Mouse (Mus musculus): ENCODE results near the gene Dhdds.

Gene Dhdds

DNA sequence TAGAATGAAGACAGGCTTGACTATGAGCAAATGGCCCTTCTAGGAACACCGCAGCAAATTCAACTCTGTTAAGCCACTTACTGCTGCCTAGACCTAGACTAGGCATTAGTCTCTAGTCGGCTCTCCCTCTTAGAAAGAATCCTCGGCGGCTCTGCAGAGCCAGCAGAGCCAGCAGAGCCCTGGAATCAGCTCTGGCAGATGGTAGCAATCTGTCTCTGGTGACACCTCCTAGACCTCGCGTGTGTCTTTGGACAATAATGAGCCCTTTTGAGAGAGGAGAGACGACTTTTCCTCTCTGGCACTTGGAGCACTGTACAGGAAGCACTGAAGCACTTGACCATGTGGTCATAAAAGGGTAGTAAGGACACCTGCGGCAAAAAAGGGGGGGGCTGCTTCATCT lies 29.0 kb downstream of the Dhdds start:
- ChIA-PET POLR2A (interaction anchor here in 3 of 4 experiments (0.7 to 2.9 kb wide), 10 partner anchors 8 to 302 kb away, joined by 3 to 24 read pairs (median 4); partner anchors contain the start of gene Dhdds (in 1 of the 3)), CTCF (no interaction called here)

DNA sequence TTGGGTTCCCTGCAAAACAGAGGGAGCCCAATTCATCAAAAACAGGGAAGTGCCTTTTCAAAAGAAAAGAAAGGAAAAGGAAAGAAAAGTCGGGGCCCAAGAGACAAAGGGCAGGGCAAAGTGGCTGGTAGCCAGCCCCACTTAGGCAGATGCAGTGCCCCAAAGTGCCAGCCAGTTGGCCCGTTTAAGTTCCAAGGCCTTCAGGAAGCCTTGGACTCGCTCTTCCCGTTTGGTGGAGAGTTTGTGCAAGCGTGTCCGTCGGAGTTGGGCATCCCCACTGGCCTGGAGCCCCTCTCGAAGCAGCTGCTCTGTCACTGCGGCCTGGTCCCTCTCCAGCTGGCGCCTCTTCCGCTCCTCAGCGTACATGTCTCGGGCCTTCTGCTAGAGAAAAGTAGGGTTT lies 29.8 kb downstream of the Dhdds start:
- ChIA-PET CTCF (interaction anchor here in 1 of 4 experiments (0.5 kb wide), 1 partner anchor 68 kb away, joined by 5 read pairs; no protein-coding TSS in a partner anchor), POLR2A (interaction anchor here in 3 of 4 experiments (0.6 to 10.9 kb wide), 6 partner anchors 10 to 70 kb away, joined by 3 to 124 read pairs (median 5); partner anchors contain the start of gene Dhdds (in 1 of the 3))

DNA sequence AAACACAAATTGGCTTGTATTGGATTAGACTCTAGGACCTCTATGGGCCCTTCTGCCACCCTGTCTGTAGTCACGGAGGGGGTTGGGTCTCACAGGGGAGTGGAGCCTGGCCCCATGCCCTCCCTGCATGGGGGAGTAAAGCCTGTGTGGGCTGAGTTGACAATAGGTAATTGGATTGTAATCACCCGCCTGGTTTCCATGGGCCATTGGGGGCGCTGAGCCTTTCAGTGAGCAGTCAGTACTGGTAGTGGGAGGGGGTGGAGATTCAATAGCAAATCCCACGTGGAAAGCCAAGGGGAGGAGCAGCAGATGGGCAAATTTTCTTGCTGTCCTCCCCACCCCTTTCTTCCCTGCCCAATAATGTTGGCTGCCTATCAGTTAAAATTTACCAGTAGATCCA lies 30.5 kb downstream of the Dhdds start:
- CTCF ChIA-PET = no interaction called here
- POLR2A ChIA-PET = interaction anchor here in 2 of 4 experiments (1.0 to 10.9 kb wide), 8 partner anchors 9 to 148 kb away, joined by 4 to 124 read pairs (median 31); no protein-coding TSS in a partner anchor

DNA sequence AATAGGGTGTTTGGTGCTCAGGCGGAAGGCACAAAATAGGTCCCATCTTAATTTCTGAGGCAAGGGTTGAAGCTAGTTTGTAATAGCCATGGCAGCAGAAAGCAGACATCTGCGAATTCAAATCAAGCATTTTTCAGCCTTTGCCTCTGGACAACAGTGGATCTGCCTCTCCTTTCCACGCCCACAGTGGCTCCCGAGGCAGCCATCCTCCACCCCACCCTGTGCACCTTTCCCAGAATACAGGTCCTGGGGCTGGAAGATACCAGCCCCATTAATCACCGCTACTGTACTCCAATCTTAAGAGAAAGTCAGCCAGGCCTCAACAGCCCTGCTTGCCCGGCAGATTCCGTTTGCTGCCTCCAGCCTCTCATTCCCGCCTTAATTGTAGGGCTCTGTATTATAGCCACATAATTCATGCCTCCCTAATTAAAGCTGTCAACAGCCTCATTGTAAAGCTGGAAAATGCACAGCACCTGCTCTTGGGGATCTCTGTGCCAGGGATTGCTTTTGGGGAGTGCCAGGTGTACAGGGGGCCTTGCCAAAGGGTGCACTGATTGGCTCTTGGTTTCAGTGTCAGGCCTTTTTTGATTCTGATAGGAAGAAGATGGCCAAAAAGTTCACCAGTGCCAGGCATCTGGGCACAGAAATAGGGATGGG lies 31.5 kb downstream of the Dhdds start:
- ChIA-PET POLR2A (interaction anchor here in 3 of 4 experiments (0.6 to 12.7 kb wide), 36 partner anchors 8 to 218 kb away, joined by 3 to 222 read pairs (median 5); partner anchors contain the start of genes Cep85 (in 1 of the 3) and Sh3bgrl3 (in 1 of the 3)), CTCF (interaction anchor here in 2 of 4 experiments (0.5 to 0.6 kb wide), 2 partner anchors 159 to 479 kb away, joined by 3 to 4 read pairs; partner anchors contain the start of gene Sh3bgrl3 (in 1 of the 2))

DNA sequence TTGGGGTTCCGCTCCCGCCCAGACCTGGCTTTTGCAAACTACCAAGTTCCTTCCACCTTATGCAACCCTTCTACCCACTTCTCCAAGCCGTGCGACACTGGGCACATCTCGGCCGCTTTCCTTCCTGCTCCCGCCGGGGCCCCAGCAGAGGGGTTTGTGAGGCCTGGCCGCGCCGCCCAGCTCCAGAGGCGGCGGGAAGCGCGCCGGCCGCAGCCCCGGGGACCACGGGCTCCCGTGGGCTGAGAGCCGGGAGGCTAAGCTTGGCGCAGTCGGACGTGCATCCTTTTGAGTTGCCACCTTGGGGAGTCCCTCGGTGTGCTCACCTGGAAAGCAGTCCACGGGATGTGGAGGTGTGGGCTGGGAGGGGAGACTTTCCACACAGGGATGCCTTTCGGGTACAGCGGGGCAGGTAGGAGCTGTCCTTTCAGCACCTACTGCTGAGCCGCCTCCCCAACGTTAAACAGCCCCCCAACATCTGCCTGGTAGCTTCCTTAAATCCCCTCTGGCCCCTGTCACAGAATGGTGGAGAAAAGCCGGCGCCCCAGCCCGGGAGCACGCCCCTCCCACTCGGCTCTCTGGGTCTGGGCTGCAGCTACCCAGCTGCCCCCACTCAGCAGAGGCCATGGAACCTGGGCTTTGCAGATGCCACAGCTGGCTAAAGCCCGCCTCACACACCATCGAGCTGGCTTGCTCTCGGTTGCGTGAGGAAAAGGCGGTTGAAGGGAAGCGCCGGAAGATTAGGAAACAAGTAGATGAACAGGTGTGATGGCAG lies 32.4 kb downstream of the Dhdds start, which contains the start of gene Hmgn2:
TSS of gene Hmgn2 (minus strand) at position 501 of the 772 bp plus-strand sequence.
- ChIA-PET POLR2A (interaction anchor here (0.6 to 12.7 kb wide), 57 partner anchors 7 to 378 kb away, joined by 3 to 222 read pairs (median 4); partner anchors contain the start of genes Cep85 (in 2 of the 4), Dhdds (in 1 of the 4), Pigv (in 1 of the 4) and Sh3bgrl3 (in 1 of the 4)), CTCF (interaction anchor here in 3 of 4 experiments (0.5 to 1.1 kb wide), 4 partner anchors 44 to 479 kb away, joined by 3 to 5 read pairs (median 3); no protein-coding TSS in a partner anchor)

DNA sequence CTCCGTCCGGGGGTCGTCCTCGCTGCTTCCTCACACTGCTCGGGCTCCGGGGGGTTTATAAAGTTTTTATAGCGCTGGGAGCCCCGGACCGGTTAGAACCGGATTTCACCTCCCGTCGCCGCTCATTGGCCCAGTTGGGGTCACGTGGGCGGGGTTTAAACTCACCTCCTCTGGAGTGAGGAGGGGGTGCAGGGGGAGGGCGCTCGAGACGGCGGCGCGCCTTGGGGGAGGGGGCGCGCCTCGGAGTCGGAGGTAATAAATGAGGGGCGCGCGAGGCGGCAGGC lies 32.9 kb downstream of the Dhdds start:
- POLR2A ChIA-PET = interaction anchor here (0.5 to 12.7 kb wide), 51 partner anchors 9 to 897 kb away, joined by 3 to 222 read pairs (median 5); partner anchors contain the start of genes Cep85 (in 2 of the 4), Dhdds (in 1 of the 4), Pigv (in 1 of the 4) and Rhd (in 1 of the 4)

DNA sequence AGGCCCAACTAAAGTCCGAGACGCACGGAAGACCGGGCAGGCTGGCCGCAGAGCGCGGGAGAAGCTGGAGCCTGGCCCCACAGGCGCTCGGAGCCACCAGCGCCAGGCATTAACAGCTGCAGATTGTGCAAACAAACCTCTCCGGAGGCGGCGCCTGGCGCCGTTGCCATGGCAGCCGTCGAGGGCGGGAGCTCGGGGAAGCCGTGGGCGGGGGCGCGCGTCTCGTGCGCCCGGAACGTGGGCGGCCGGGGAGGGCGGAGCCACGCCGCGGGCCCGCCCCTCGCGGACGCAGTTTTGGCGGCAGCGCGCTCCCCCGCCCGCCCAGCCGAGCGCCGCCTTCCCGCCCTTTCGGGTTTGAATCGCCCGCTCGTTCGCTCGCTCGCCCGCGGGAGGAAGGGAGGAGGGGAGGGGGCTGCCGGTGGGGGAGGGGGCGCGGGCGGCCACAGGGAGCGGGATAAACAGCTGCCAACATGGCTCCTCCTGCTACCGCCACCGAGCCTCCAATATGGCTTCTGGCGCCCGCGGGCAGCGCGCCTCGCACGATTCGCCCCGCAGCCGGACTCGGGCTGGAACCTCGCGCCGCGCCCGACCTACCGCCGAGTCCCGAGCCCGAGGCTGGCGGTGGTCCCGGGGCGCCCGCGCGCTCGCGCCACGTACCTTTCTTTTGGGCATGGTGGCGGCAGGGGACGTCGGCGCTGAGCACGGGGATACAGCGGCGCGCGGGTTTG lies 33.4 kb downstream of the Dhdds start:
- CTCF ChIA-PET = interaction anchor here (0.5 to 1.8 kb wide), 8 partner anchors 34 to 68 kb away, joined by 3 to 7 read pairs (median 4); no protein-coding TSS in a partner anchor
- POLR2A ChIA-PET = interaction anchor here (0.5 to 12.7 kb wide), 82 partner anchors 8 to 1743 kb away, joined by 3 to 222 read pairs (median 4); partner anchors contain the start of genes Cep85 (in 2 of the 4), Sh3bgrl3 (in 2 of the 4), Crybg2 (in 1 of the 4) and Gpatch3 (in 1 of the 4)

More for the DNA sequence above, 32.9 kb downstream of the Dhdds start:
- CTCF ChIA-PET = interaction anchor here in 3 of 4 experiments (0.8 to 1.3 kb wide), 4 partner anchors 57 to 75 kb away, joined by 3 to 5 read pairs (median 3); no protein-coding TSS in a partner anchor

DNA sequence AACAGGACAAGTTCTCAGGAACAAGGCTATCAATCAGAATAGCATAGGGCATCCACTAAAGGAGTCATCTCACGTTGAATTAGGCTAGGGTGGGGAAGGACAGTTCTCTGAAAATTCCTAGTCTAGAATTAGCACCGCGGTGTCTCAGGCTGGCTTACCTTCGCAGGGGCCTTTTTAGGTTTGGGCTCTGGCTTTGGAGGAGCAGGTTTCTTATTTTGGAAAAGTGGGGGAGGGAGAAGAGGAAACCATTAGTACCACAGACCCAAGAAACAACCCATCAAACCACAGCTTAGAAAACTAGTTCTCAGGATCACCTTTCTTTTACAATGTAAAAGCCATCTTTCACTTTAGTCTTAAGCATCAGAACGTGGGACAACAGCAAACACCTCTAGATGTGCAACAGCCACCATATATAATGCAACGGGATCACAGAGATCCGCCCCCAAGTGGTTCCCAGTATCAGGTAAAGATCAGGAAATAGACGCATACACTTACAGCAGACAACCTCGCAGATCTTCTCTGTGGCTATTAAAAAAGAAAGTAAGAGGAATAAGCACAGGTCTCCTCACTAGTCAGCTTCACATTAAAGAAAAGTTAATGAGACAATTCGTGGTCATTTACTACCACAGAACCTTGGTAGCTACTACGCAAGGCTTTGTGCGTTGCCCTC lies 34.3 kb downstream of the Dhdds start:
- CTCF ChIA-PET = interaction anchor here in 3 of 4 experiments (0.6 to 1.8 kb wide), 4 partner anchors 33 to 69 kb away, joined by 3 to 7 read pairs (median 4); no protein-coding TSS in a partner anchor
- POLR2A ChIA-PET = interaction anchor here (0.5 to 12.7 kb wide), 68 partner anchors 8 to 1744 kb away, joined by 3 to 222 read pairs (median 4); partner anchors contain the start of genes Cep85 (in 2 of the 4), Sh3bgrl3 (in 2 of the 4), Crybg2 (in 1 of the 4) and Gpatch3 (in 1 of the 4)

DNA sequence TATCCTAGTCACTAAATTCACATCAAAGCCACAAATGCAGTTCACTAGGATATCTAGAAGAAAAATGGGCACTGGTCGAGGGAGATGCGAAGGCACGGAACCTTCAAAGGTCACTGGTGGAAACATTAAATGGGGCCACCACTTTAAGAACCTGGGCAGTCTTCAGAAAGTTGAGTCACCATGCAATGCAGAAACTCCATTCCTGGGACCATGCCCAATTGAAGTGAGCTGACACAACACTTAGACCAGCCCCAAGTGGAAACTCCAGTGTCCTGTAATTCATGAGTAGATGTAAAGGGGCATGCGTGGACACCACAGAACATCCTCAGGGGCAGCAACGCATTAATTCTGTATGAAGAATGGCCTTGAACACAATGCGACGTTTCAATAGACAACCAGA lies 38.2 kb downstream of the Dhdds start:
- POLR2A ChIA-PET = interaction anchor here (0.6 to 12.7 kb wide), 32 partner anchors 9 to 716 kb away, joined by 3 to 222 read pairs (median 4); partner anchors contain the start of genes Rps6ka1 (in 1 of the 4) and Sh3bgrl3 (in 1 of the 4)
- CTCF ChIA-PET = interaction anchor here in 2 of 4 experiments (0.7 to 1.7 kb wide), 3 partner anchors 50 to 468 kb away, joined by 3 to 9 read pairs (median 4); no protein-coding TSS in a partner anchor

DNA sequence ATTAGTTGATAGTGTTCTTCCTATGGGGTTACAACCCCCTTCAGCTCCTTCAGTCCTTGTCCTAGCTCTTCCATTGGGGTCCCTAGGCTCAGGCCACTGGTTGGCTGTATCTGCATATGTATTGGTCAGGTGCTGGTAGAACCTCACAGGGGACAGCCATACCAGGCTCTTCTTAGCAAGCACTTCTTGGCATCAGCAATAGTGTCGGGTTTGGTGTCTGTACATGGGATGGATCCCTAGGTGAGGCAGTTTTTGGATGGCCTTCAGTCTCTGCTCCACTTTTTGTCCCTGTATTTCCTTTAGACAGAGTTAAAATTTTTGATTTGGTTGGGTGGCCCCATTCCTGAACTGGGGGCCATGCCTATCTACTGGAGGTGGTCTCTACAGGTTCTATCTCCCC lies 41.8 kb downstream of the Dhdds start:
- ChIA-PET CTCF (interaction anchor here in 1 of 4 experiments (0.6 kb wide), 1 partner anchor 136 kb away, joined by 6 read pairs; no protein-coding TSS in a partner anchor), POLR2A (interaction anchor here in 3 of 4 experiments (0.6 to 12.7 kb wide), 16 partner anchors 8 to 405 kb away, joined by 3 to 222 read pairs (median 4); partner anchors contain the start of genes Hmgn2 (in 2 of the 3), Nr0b2 (in 1 of the 3) and Rps6ka1 (in 1 of the 3))

DNA sequence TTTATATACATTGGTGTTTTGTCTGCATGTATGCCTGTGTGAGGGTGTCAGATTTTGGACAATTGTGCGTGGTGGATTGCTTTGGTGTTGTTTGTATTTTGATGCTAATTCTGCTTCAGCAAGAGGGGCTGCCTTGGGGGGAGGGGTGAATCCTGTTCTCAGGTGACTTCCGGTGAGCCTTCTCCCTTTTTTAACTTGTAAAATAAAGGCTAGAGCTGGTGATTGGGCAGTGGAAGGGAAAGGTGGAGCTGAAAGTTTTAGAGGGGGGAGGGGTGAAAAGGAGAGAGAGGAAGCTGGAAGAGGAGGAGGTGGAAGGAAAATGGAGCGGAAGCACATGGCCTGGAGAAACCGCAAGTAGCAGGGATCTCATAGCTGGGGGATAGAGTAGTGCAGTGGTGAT lies 44.4 kb downstream of the Dhdds start:
- POLR2A ChIA-PET = interaction anchor here (0.5 to 14.5 kb wide), 68 partner anchors 7 to 1443 kb away, joined by 3 to 222 read pairs (median 4); partner anchors contain the start of genes Hmgn2 (in 3 of the 4), Atpif1 (in 1 of the 4), Cep85 (in 1 of the 4) and Pdik1l (in 1 of the 4)
- CTCF ChIA-PET = interaction anchor here (0.6 to 1.2 kb wide), 13 partner anchors 11 to 1719 kb away, joined by 3 to 11 read pairs (median 4); partner anchors contain the start of gene Cep85 (in 1 of the 4)

DNA sequence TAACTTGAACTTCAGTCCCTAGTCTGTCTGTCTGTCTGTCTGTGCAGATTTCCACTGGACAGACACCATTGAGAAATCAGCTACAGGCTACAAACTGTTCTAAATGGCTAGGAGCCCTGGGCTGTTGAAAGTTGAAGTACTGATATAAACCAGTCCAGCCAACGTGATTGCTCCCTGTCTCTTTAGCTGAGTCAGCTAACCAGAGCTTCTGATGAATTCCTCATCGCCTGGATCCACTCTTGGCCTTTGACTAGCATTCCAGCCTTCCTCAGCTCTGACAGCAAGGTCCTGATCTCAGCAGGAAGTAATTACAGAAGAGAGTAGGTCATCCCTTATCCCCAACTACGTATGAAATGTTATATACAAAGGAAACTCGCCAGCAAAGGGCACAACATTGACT lies 54.0 kb downstream of the Dhdds start:
- ChIA-PET CTCF (no interaction called here), POLR2A (interaction anchor here in 2 of 4 experiments (0.6 to 14.5 kb wide), 6 partner anchors 9 to 288 kb away, joined by 3 to 222 read pairs (median 4); partner anchors contain the start of genes Hmgn2 (in 1 of the 2) and Rps6ka1 (in 1 of the 2))

DNA sequence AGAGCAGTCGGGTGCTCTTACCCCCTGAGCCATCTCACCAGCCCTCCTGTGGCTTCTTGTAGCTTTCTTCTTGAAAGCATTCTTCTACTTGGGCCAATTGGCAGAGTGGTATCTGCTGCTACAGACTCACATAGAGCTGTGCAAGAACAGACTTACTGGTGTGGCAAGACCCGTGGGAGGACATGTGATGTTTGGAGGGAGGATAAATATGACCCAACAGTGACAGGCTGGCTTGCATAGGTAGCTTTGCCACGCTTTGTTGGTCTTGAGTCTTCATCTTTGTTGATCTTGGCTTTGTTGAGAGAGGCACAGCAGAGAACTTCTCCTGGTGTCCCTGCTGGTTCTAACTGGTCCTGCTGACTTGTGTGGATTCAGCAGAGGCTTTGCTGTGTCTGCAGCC lies 56.9 kb downstream of the Dhdds start:
- ChIA-PET CTCF (no interaction called here), POLR2A (interaction anchor here in 2 of 4 experiments (1.0 to 14.5 kb wide), 4 partner anchors 11 to 62 kb away, joined by 3 to 222 read pairs (median 20); partner anchors contain the start of gene Hmgn2 (in 1 of the 2))

DNA sequence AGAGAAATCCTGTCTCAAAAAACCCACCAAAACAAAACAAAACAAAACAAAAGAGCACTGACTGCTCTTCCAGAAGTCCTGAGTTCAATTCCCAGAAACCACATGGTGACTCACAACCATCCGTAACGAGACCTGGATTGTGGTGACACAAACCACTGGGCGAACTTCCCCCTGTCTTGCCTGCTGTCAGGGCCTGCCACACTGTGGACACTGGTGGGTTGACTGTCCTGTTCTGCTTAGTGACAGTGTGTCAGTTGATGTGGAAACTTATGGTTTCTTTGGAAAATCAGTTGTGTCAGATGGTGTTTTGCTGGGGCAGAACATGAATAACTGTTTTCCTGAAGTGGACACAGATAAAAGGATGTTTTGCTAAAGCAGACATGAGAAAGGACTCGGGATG lies 58.0 kb downstream of the Dhdds start:
- ChIA-PET CTCF (no interaction called here), POLR2A (interaction anchor here in 3 of 4 experiments (0.6 to 14.5 kb wide), 4 partner anchors 12 to 32 kb away, joined by 3 to 222 read pairs (median 20); partner anchors contain the start of gene Hmgn2 (in 1 of the 3))

DNA sequence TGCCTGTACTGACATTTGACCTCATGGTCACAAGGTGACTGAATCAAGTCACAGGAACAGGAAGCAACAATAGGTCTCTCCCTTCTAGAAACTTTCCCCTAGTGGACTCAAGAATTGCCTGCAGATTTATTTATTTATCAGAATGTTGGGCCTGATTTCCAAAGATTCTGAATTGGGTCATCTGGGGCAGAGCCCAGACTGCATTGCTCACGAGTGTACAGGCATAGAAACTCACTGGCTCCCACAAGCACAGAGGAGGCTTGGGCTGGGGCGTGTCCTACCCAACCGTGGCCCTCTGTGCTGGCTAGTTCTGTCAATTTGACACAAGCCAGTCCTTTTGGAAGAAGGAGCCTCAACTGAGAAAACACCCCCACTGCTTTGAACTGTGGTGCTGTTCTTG lies 59.1 kb downstream of the Dhdds start:
- ChIA-PET CTCF (no interaction called here), POLR2A (interaction anchor here in 3 of 4 experiments (0.9 to 6.6 kb wide), 11 partner anchors 10 to 70 kb away, joined by 3 to 35 read pairs (median 5); no protein-coding TSS in a partner anchor)

All from embryonic stem cell, embryonic (primary cell).